8 mouse cellular contexts compared by ENCODE assay signal in genomic region chr19:4756921-4757320, GRCm38 (mm10). TPM values are rescaled to one million over a fixed set of nuclear protein-coding genes. Genes with fewer than 3 reads are reported as not detected.
A peak's percentile ranks its signal among the peaks of the same experiment; 100 is the strongest.
DNase-seq lines count a peak whose midpoint lies in the region; ATAC-seq and TF ChIP-seq lines count a peak whose summit lies in the region.

No protein-coding gene starts in this region.

- no peak; the same call in 1 of the 2 replicates for ATAC-seq in kidney, postnatal 0 days (replicated peaks; ENCODE audit: low FRiP score, low read depth)
- no peak for ATAC-seq in intestine, embryonic 15.5 days

- peaks cover 1% of the 10 kb centered on the region; the same call in 1 of the 2 replicates for H3K36me3 ChIP-seq in kidney, postnatal 0 days (ENCODE audit: insufficient read depth, low read length)
- peaks cover 47% of the 10 kb centered on the region for H3K36me3 ChIP-seq in embryonic facial prominence, embryonic 10.5 days (replicated peaks)
- peaks cover under 1% of the 10 kb centered on the region; the same call in 1 of the 2 replicates for H3K36me3 ChIP-seq in intestine, embryonic 15.5 days
- peaks cover 6% of the 10 kb centered on the region for H3K36me3 ChIP-seq in myocyte (ENCODE audit: control insufficient read depth, insufficient read depth)

- peaks cover 11% of the 10 kb centered on the region for H3K4me1 ChIP-seq in kidney, postnatal 0 days (replicated peaks; ENCODE audit: insufficient read depth, low read length)
- peaks cover 22% of the 10 kb centered on the region for H3K4me1 ChIP-seq in embryonic facial prominence, embryonic 10.5 days
- H3K4me1 ChIP-seq in intestine, embryonic 15.5 days (replicated peaks) = peaks cover 11% of the 10 kb centered on the region

- H3K27ac ChIP-seq in kidney, postnatal 0 days = peak overlapping the region; percentile 90
- peak overlapping the region; percentile 99 for H3K27ac ChIP-seq in embryonic facial prominence, embryonic 10.5 days (replicated peaks)
- peak overlapping the region; percentile 96 for H3K27ac ChIP-seq in intestine, embryonic 15.5 days

- H3K9ac ChIP-seq in kidney, postnatal 0 days (ENCODE audit: low read depth, low read length) = peak overlapping the region; percentile 76
- H3K9ac ChIP-seq in intestine, embryonic 15.5 days = peak overlapping the region; percentile 67

- DNase-seq in kidney, postnatal 0 days (ENCODE audit: low spot score) = no peak
- no peak for DNase-seq in kidney, adult 18-20 months
- DNase-seq in embryonic facial prominence, embryonic 10.5 days (ENCODE audit: low spot score) = no peak
- DNase-seq in embryo, embryonic 11 days = no peak
- no peak for DNase-seq in thymus, adult 18-20 months
- DNase-seq in layer of hippocampus, postnatal 10 days (ENCODE audit: low spot score in 2 of 2) = no peak

- H3K79me2 ChIP-seq in myocyte (ENCODE audit: control insufficient read depth, insufficient read depth) = peaks cover 40% of the 10 kb centered on the region

- TF ChIP-seq POLR2A in myocyte (IDR thresholded peaks at IDR 0.05; ENCODE audit: insufficient read length, low read depth) = no peak

- peak overlapping the region; percentile 79 for H3K4me2 ChIP-seq in kidney, postnatal 0 days (ENCODE audit: low read length)
- peak overlapping the region; percentile 84 for H3K4me2 ChIP-seq in intestine, embryonic 15.5 days (replicated peaks)
- H3K4me2 ChIP-seq in myocyte (ENCODE audit: low read depth) = peak overlapping the region; percentile 92

- no peaks in the 10 kb centered on the region for H3K9me3 ChIP-seq in kidney, postnatal 0 days (replicated peaks; ENCODE audit: low read length)
- no peaks in the 10 kb centered on the region for H3K9me3 ChIP-seq in embryonic facial prominence, embryonic 10.5 days
- H3K9me3 ChIP-seq in intestine, embryonic 15.5 days = no peaks in the 10 kb centered on the region

- WGBS in kidney, postnatal 0 days = 2% methylated on average over 9 of the region's 9 CpGs
- WGBS in embryonic facial prominence, embryonic 10.5 days = 13% methylated on average over 9 of the region's 9 CpGs
- 3% methylated on average over 9 of the region's 9 CpGs for WGBS in intestine, embryonic 15.5 days

- peak overlapping the region; percentile 64 for H3K4me3 ChIP-seq in kidney, postnatal 0 days (replicated peaks; ENCODE audit: low read depth, low read length)
- peak overlapping the region; percentile 82 for H3K4me3 ChIP-seq in embryonic facial prominence, embryonic 10.5 days
- H3K4me3 ChIP-seq in intestine, embryonic 15.5 days (replicated peaks) = peak overlapping the region; percentile 68
- peak overlapping the region; percentile 60 for H3K4me3 ChIP-seq in myocyte

- peak overlapping the region; percentile 31 for H3ac ChIP-seq in myocyte (ENCODE audit: control insufficient read depth, insufficient read length)

- H3K27me3 ChIP-seq in kidney, postnatal 0 days (ENCODE audit: insufficient read depth, low read length) = no peaks in the 10 kb centered on the region
- H3K27me3 ChIP-seq in embryonic facial prominence, embryonic 10.5 days (replicated peaks; ENCODE audit: low read depth, poor library complexity, severe bottlenecking) = no peaks in the 10 kb centered on the region
- H3K27me3 ChIP-seq in intestine, embryonic 15.5 days (replicated peaks) = no peaks in the 10 kb centered on the region
- H3K27me3 ChIP-seq in myocyte (ENCODE audit: control insufficient read depth, insufficient read depth, insufficient read length) = no peaks in the 10 kb centered on the region

- no peak for TF ChIP-seq CTCF in kidney, postnatal 0 days (IDR thresholded peaks at IDR 0.05; ENCODE audit: low read depth)

TF ChIP-seq in myocyte, 11 proteins besides CTCF, POLR2A, EP300 and RAD21:
- TF ChIP-seq TCF12 (IDR thresholded peaks at IDR 0.05; ENCODE audit: insufficient read depth, poor library complexity, severe bottlenecking) = no peak
- TF ChIP-seq REST (IDR thresholded peaks at IDR 0.05; ENCODE audit: insufficient read depth, insufficient read length) = no peak
- TF ChIP-seq USF1 (IDR thresholded peaks at IDR 0.05; ENCODE audit: low read depth) = no peak
- no peak for TF ChIP-seq MYOD1 (IDR thresholded peaks at IDR 0.05; ENCODE audit: control insufficient read depth in 1 of 3, insufficient read length in 2 of 3, low read depth in 2 of 3)
- no peak for TF ChIP-seq POLR2AphosphoS2 (IDR thresholded peaks at IDR 0.05; ENCODE audit: insufficient read length, low read depth)
- no peak for TF ChIP-seq MAX (IDR thresholded peaks at IDR 0.05; ENCODE audit: low read depth)
- no peak for TF ChIP-seq TCF3 (IDR thresholded peaks at IDR 0.05; ENCODE audit: insufficient read length, low read depth)
- TF ChIP-seq MYOG (IDR thresholded peaks at IDR 0.05; ENCODE audit: control insufficient read depth in 1 of 3, insufficient read depth in 1 of 3, insufficient read length in 2 of 3, low read depth in 2 of 3) = no peak
- TF ChIP-seq E2F4 (IDR thresholded peaks at IDR 0.05; ENCODE audit: insufficient read depth) = no peak
- no peak for TF ChIP-seq SRF (IDR thresholded peaks at IDR 0.05; ENCODE audit: control insufficient read depth, insufficient read length, low read depth)
- TF ChIP-seq CEBPB (IDR thresholded peaks at IDR 0.05; ENCODE audit: insufficient read depth, poor library complexity, severe bottlenecking) = no peak

RNA-seq across cellular contexts. Expression of gene Rbm4b, which starts 0.6 kb away (rescaled TPM):
- polyA plus RNA-seq in kidney, postnatal 0 days (2015; fragmentation: Nextera tagmentation; extraction: Ambion mirVana) = 44.9 and 47.2 TPM in 2 replicates
- polyA plus RNA-seq in embryonic facial prominence, embryonic 10.5 days (2016; fragmentation: Nextera tagmentation; extraction: Ambion mirVana) = 102 and 114 TPM in 2 replicates
- polyA plus RNA-seq in intestine, embryonic 15.5 days (2015; fragmentation: Nextera tagmentation; extraction: Ambion mirVana) = 47.1 and 47.4 TPM in 2 replicates
- 4.8 TPM for polyA plus RNA-seq in myocyte (2012; fragmentation: generic; extraction: Trizol)
- total RNA-seq in layer of hippocampus, postnatal 10 days (2021) = 10 to 100 TPM; 16.6 to 16.8 TPM

RNA-seq across cellular contexts. Expression of gene Rbm4, which starts 36.8 kb away (rescaled TPM):
- 39.2 and 40.8 TPM in 2 replicates for polyA plus RNA-seq in kidney, postnatal 0 days (2015; fragmentation: Nextera tagmentation; extraction: Ambion mirVana)
- 92.1 and 99.5 TPM in 2 replicates for polyA plus RNA-seq in embryonic facial prominence, embryonic 10.5 days (2016; fragmentation: Nextera tagmentation; extraction: Ambion mirVana)
- 43.8 and 51.0 TPM in 2 replicates for polyA plus RNA-seq in intestine, embryonic 15.5 days (2015; fragmentation: Nextera tagmentation; extraction: Ambion mirVana)
- 66.4 TPM for polyA plus RNA-seq in myocyte (2012; fragmentation: generic; extraction: Trizol)
- total RNA-seq in layer of hippocampus, postnatal 10 days (2021) = 10 to 100 TPM; 68.7 to 71.1 TPM

RNA-seq across cellular contexts. Expression of gene Sptbn2, which starts 46.0 kb away (rescaled TPM):
- 2.6 and 3.0 TPM in 2 replicates for polyA plus RNA-seq in kidney, postnatal 0 days (2015; fragmentation: Nextera tagmentation; extraction: Ambion mirVana)
- 7.7 and 8.9 TPM in 2 replicates for polyA plus RNA-seq in embryonic facial prominence, embryonic 10.5 days (2016; fragmentation: Nextera tagmentation; extraction: Ambion mirVana)
- polyA plus RNA-seq in intestine, embryonic 15.5 days (2015; fragmentation: Nextera tagmentation; extraction: Ambion mirVana) = 1.4 and 1.7 TPM in 2 replicates
- 0.56 TPM for polyA plus RNA-seq in myocyte (2012; fragmentation: generic; extraction: Trizol)
- 100 to 1,000 TPM; 545 to 601 TPM for total RNA-seq in layer of hippocampus, postnatal 10 days (2021)

RNA-seq across cellular contexts. Expression of gene Gm21992, which starts 54.5 kb away (rescaled TPM):
- polyA plus RNA-seq in kidney, postnatal 0 days (2015; fragmentation: Nextera tagmentation; extraction: Ambion mirVana) = 24.4 and 27.3 TPM in 2 replicates
- polyA plus RNA-seq in embryonic facial prominence, embryonic 10.5 days (2016; fragmentation: Nextera tagmentation; extraction: Ambion mirVana) = 38.8 and 41.8 TPM in 2 replicates
- polyA plus RNA-seq in intestine, embryonic 15.5 days (2015; fragmentation: Nextera tagmentation; extraction: Ambion mirVana) = 32.4 and 35.3 TPM in 2 replicates
- polyA plus RNA-seq in myocyte (2012; fragmentation: generic; extraction: Trizol) = 8.1 TPM
- 10 to 100 TPM; 20.7 to 22.3 TPM for total RNA-seq in layer of hippocampus, postnatal 10 days (2021)

RNA-seq across cellular contexts. Expression of gene Rbm14, which starts 54.5 kb away (rescaled TPM):
- polyA plus RNA-seq in kidney, postnatal 0 days (2015; fragmentation: Nextera tagmentation; extraction: Ambion mirVana) = 43.8 and 48.8 TPM in 2 replicates
- polyA plus RNA-seq in embryonic facial prominence, embryonic 10.5 days (2016; fragmentation: Nextera tagmentation; extraction: Ambion mirVana) = 134 and 140 TPM in 2 replicates
- 73.6 and 80.0 TPM in 2 replicates for polyA plus RNA-seq in intestine, embryonic 15.5 days (2015; fragmentation: Nextera tagmentation; extraction: Ambion mirVana)
- polyA plus RNA-seq in myocyte (2012; fragmentation: generic; extraction: Trizol) = 46.8 TPM
- 10 to 100 TPM; 41.2 to 49.4 TPM for total RNA-seq in layer of hippocampus, postnatal 10 days (2021)
